9 mouse cellular contexts compared by ENCODE assay signal in the genomic region with DNA sequence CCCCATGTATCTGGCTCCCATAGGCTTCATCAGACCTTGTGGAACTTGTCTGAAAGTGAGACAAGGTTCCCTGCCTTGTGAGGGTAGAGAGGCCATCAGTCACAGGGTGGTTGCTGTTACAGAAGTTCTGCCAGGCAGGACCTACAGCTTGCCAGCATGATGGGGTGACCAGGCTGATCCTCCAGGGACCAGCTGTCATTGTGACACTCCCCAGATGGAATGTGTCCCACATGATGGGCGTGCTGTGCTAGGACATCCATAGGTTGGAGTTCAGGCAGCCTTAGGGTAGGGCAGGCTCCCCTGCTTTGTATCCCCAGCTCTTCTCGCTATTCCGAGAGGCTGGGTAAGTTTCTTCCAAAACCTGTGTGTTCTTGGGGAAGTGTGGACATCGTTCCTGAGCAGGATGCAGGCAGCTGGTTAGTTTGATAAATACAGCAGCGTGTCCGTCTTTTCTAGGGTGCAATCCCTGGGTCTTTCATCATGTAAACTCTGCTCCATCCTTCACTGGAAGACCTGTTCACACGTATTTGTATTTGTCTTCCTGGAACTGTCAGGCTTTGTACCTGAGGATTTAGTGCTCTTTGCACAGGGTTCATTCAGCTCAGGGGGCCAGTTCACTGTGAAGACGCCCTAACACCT. TPM values are rescaled to one million over a fixed set of nuclear protein-coding genes. Genes with fewer than 3 reads are reported as not detected.
A peak's percentile ranks its signal among the peaks of the same experiment; 100 is the strongest.
DNase-seq lines count a peak whose midpoint lies in the region; ATAC-seq and TF ChIP-seq lines count a peak whose summit lies in the region.
"Had no signal": no experiment of that assay in that cellular context is flagged by ENCODE, and none has a peak within 500 bp of the region (broad histone marks: within the 10 kb centered on the region; RNA-seq: fewer than 3 reads in every experiment).

No protein-coding gene starts in this region.

- H3K36me3 ChIP-seq in lung, embryonic 15.5 days = no peaks in the 10 kb centered on the region
- H3K36me3 ChIP-seq in forebrain, embryonic 11.5 days (ENCODE audit: control insufficient read depth, insufficient read depth, low read length) = no peaks in the 10 kb centered on the region; the same call in 1 of the 2 replicates
- no peaks in the 10 kb centered on the region for H3K36me3 ChIP-seq in limb, embryonic 11.5 days (ENCODE audit: control insufficient read depth, insufficient read depth, low read length)

- 0 out of 2 replicates have a peak overlapping the region, but pooled peaks have one; percentile 86 for H3K9ac ChIP-seq in lung, embryonic 15.5 days
- peak overlapping the region; percentile 93; the same call in 1 of the 2 replicates for H3K9ac ChIP-seq in forebrain, embryonic 11.5 days (ENCODE audit: low read length)
- no peak overlapping the region for H3K9ac ChIP-seq in limb, embryonic 11.5 days (ENCODE audit: low read length)

- DNase-seq in lung, postnatal 25 days (ENCODE audit: low spot score) = no peak
- peak; percentile 57 for DNase-seq in forebrain, embryonic 11.5 days (ENCODE audit: low spot score)
- no peak for DNase-seq in limb, embryonic 11.5 days (ENCODE audit: low spot score)
- no peak for DNase-seq in adrenal gland, postnatal 36 days
- DNase-seq in thymus, postnatal 25 days = no peak
- no peak for DNase-seq in embryo, embryonic 11 days

- H3K27ac ChIP-seq in lung, embryonic 15.5 days = peak overlapping the region; percentile 92
- H3K27ac ChIP-seq in forebrain, embryonic 11.5 days (ENCODE audit: low read depth, low read length) = peak overlapping the region; percentile 53; the same call in 1 of the 2 replicates
- no peak overlapping the region for H3K27ac ChIP-seq in limb, embryonic 11.5 days (replicated peaks; ENCODE audit: low read depth, low read length)
- no peak overlapping the region for H3K27ac ChIP-seq in olfactory bulb, adult 2 months (ENCODE audit: insufficient read depth, low read depth, low read length)

- 0 out of 2 replicates have a peak, but pooled peaks cover 3% of the 10 kb centered on the region for H3K27me3 ChIP-seq in lung, embryonic 15.5 days
- peaks cover 38% of the 10 kb centered on the region for H3K27me3 ChIP-seq in forebrain, embryonic 11.5 days (ENCODE audit: control insufficient read depth, insufficient read depth, low read length)
- H3K27me3 ChIP-seq in limb, embryonic 11.5 days (ENCODE audit: control insufficient read depth, insufficient read depth, low read length) = peaks cover 33% of the 10 kb centered on the region

- TF ChIP-seq CTCF in olfactory bulb, adult 2 months (IDR thresholded peaks at IDR 0.05; ENCODE audit: insufficient read depth, low read depth, low read length) = no peak

- H3K4me2 ChIP-seq in lung, embryonic 15.5 days = peak overlapping the region; percentile 94
- peak overlapping the region; percentile 84 for H3K4me2 ChIP-seq in forebrain, embryonic 11.5 days (ENCODE audit: low read depth, low read length, severe bottlenecking)
- peak overlapping the region; percentile 91 for H3K4me2 ChIP-seq in limb, embryonic 11.5 days (ENCODE audit: low read depth, severe bottlenecking)

- H3K4me1 ChIP-seq in lung, embryonic 15.5 days = peaks cover 52% of the 10 kb centered on the region
- peaks cover 26% of the 10 kb centered on the region for H3K4me1 ChIP-seq in forebrain, embryonic 11.5 days (replicated peaks; ENCODE audit: control insufficient read depth, insufficient read depth, low read length)
- peaks cover 15% of the 10 kb centered on the region for H3K4me1 ChIP-seq in limb, embryonic 11.5 days (ENCODE audit: control insufficient read depth, insufficient read depth, low read length)
- peaks cover 22% of the 10 kb centered on the region for H3K4me1 ChIP-seq in olfactory bulb, adult 2 months (ENCODE audit: control insufficient read depth, insufficient read depth, low read length)

- no peak for ATAC-seq in lung, embryonic 15.5 days (ENCODE audit: borderline replicate concordance, extremely low read depth, low FRiP score, low TSS enrichment)
- 0 out of 2 replicates have a peak, but pooled peaks have one; percentile 1 for ATAC-seq in forebrain, embryonic 11.5 days (replicated peaks; ENCODE audit: low FRiP score)
- ATAC-seq in limb, embryonic 11.5 days (ENCODE audit: insufficient number of reproducible peaks, low FRiP score, low TSS enrichment, low read depth) = no peak

- TF ChIP-seq POLR2A in olfactory bulb, adult 2 months (IDR thresholded peaks at IDR 0.05; ENCODE audit: insufficient read depth, low read depth, low read length) = no peak

- H3K9me3 ChIP-seq in lung, embryonic 15.5 days = no peaks in the 10 kb centered on the region
- H3K9me3 ChIP-seq in forebrain, embryonic 11.5 days (ENCODE audit: control insufficient read depth, low read length) = no peaks in the 10 kb centered on the region
- no peaks in the 10 kb centered on the region for H3K9me3 ChIP-seq in limb, embryonic 11.5 days (ENCODE audit: control insufficient read depth, low read length)

- 10% methylated on average over 8 of the region's 8 CpGs for WGBS in lung, embryonic 15.5 days
- WGBS in forebrain, embryonic 11.5 days = 9% methylated on average over 8 of the region's 8 CpGs
- 8% methylated on average over 8 of the region's 8 CpGs for WGBS in limb, embryonic 11.5 days
- 45% methylated on average over 8 of the region's 8 CpGs for WGBS in olfactory bulb, adult 2 months

- H3K4me3 ChIP-seq in lung, embryonic 15.5 days = peak overlapping the region; percentile 94
- H3K4me3 ChIP-seq in forebrain, embryonic 11.5 days (ENCODE audit: low read depth, low read length) = peak overlapping the region; percentile 69
- H3K4me3 ChIP-seq in limb, embryonic 11.5 days (ENCODE audit: low read depth, low read length) = peak overlapping the region; percentile 55
- peak overlapping the region; percentile 48 for H3K4me3 ChIP-seq in olfactory bulb, adult 2 months (ENCODE audit: insufficient read depth, low read depth, low read length)

RNA-seq across cellular contexts. Expression of a gene that starts 0.5 kb away (rescaled TPM):
- 59.1 and 64.7 TPM in 2 replicates for polyA plus RNA-seq in lung, embryonic 15.5 days (2015; fragmentation: Nextera tagmentation; extraction: Ambion mirVana)
- polyA plus RNA-seq in forebrain, embryonic 11.5 days (2014; fragmentation: Nextera tagmentation; extraction: Ambion mirVana) = 100 and 105 TPM in 2 replicates
- 11.6 TPM in 2 replicates for polyA plus RNA-seq in limb, embryonic 11.5 days (2014; fragmentation: Nextera tagmentation; extraction: Ambion mirVana)
- not detected in 2 replicates for polyA plus RNA-seq in olfactory bulb, adult 2 months (2012; ENCODE audit: insufficient read depth, insufficient read length, low replicate concordance, missing spikeins)
- total RNA-seq in adrenal gland, postnatal 36 days (2021) = 1 to 10 TPM; 2.4 to 3.8 TPM
- polyA plus RNA-seq: inflammation-experienced regulatory T-cells, adult 6 months had no signal

Comparison
In these comparisons a context has a peak if more than half of its experiments do, and no peak if none do; other contexts are left out.
1. H3K27ac ChIP-seq: peak in lung, embryonic 15.5 days (single experiment) and forebrain, embryonic 11.5 days (single experiment); none in limb, embryonic 11.5 days (single experiment) and olfactory bulb, adult 2 months (single experiment).
2. Peak in every context shown above with its lines, with median percentiles within 50 percentile points of each other: H3K4me2 ChIP-seq and H3K4me3 ChIP-seq.